Mouse (Mus musculus): ENCODE results near the gene Nelfb.

DNA sequence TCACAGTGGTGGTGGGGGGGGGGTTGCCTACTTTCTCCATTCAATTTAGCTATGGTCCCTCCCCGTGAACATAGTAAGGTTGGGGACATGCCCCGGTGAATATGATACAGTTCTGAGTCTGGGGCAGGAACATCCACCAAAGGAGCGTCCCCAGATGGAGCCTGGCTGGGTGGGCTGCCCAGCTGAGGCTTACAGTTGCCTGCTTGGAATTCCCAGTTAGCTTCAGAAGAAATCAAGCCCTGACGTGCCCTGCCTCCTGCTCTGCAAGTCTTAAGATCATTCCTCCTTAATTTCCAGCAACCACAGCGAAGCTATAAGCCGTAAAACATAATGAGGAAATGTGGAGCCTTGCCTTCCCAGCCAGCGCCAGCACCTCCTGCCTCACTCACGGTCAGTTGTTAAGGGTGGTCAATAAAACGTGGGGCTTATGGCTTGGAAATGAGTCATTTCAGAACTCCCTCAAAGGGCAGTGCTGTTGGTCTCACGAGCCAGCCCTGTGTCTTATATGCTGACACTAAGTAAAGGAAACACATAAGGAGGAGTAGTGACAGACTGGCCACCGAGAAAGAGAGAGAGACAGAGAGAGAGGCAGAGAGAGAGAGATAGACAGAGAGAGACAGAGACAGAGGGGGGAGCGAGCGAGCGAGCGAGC is 31.6 kb downstream of the Nelfb start:
- TF ChIP-seq POLR2A (IDR thresholded peaks at IDR 0.05; ENCODE audit: extremely low read depth, insufficient read depth, low read length) (no peak), CTCF (IDR thresholded peaks at IDR 0.05; ENCODE audit: low read depth, low read length) (no peak)

Measured in liver, adult 2 months (tissue).